Mouse (Mus musculus): Measurements from ENCODE around the gene Scn4a. TPM values are rescaled to one million over a fixed set of nuclear protein-coding genes. Genes with fewer than 3 reads are reported as not detected.
A peak's percentile ranks its signal among the peaks of the same experiment; 100 is the strongest.

Scn4a gene
- polyA plus RNA-seq, 1 experiment from 2014 or later: 0.05 TPM

DNA sequence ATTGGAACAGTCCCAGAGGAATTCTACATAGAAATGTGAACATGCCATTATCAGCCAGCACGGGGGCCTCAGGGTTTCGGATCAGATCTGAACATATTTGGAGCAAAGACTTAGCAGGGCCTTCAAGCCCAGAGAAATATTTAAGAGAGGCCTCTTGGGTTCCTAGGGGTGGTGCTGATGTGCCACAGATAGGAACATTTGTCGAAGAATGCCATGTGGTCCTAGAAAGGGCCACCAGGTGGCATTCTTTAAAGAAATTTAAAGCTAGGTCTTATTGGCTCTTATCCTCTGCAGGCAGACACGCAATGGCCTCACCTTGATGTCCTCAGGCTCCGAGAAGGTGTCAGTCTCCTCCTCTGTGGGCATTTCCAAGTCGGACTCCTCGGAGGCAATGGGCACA lies 23.4 kb downstream of the Scn4a start:
- 70% methylated on average over 7 of the region's 7 CpGs for WGBS
- ATAC-seq (ENCODE audit: low FRiP score) (no peak), DNase-seq (ENCODE audit: low spot score) (peak; percentile 13)
- no peak overlapping the region for H3K27ac ChIP-seq (ENCODE audit: low read depth, low read length)
- H3K4me2 ChIP-seq (replicated peaks; ENCODE audit: low read depth, low read length): no peak overlapping the region
- no peak overlapping the region for H3K4me3 ChIP-seq (ENCODE audit: low read depth, low read length)
- H3K36me3 ChIP-seq (ENCODE audit: control insufficient read depth, insufficient read depth, low read length): no peaks in the 10 kb centered on the region
- H3K9ac ChIP-seq (ENCODE audit: low read depth, low read length): no peak overlapping the region
- H3K4me1 ChIP-seq (replicated peaks; ENCODE audit: control insufficient read depth, insufficient read depth, low read length): no peaks in the 10 kb centered on the region
- no peaks in the 10 kb centered on the region for H3K9me3 ChIP-seq (ENCODE audit: control insufficient read depth, low read length)
- no peaks in the 10 kb centered on the region for H3K27me3 ChIP-seq (ENCODE audit: control insufficient read depth, insufficient read depth, low read length)

DNA sequence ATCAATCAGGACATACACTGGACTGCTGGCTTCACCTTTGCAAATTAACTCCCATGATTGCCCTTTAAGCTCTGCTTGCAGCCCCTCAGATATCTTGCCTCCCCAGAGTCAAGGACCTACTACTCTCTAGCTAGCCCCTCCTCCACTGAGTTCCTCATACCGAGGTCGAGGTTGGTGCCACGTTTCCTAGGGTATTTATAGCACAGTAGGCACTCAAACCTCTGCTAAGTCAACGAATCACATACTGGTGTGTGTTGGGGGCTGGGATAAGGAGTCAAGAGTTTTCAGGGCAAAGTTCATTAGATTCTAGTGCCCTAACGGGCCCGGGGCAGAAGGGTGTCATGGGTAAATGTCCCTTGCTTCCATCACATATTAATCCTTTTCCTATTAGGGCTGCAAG lies 24.0 kb downstream of the Scn4a start:
- Histone ChIP-seq H3K27me3 (ENCODE audit: control insufficient read depth, insufficient read depth, low read length) (no peaks in the 10 kb centered on the region), H3K9me3 (ENCODE audit: control insufficient read depth, low read length) (no peaks in the 10 kb centered on the region), H3K4me1 (replicated peaks; ENCODE audit: control insufficient read depth, insufficient read depth, low read length) (no peaks in the 10 kb centered on the region), H3K27ac (ENCODE audit: low read depth, low read length) (no peak overlapping the region), H3K36me3 (ENCODE audit: control insufficient read depth, insufficient read depth, low read length) (no peaks in the 10 kb centered on the region), H3K4me2 (replicated peaks; ENCODE audit: low read depth, low read length) (no peak overlapping the region), H3K4me3 (ENCODE audit: low read depth, low read length) (no peak overlapping the region), H3K9ac (ENCODE audit: low read depth, low read length) (no peak overlapping the region)
- WGBS: 84% methylated on average over 6 of the region's 6 CpGs
- ATAC-seq (ENCODE audit: low FRiP score): no peak
- DNase-seq (ENCODE audit: low spot score): no peak

GRCm38 (mm10) chr11:106328521-106328920 lies 24.6 kb downstream of the Scn4a start:
- H3K4me1 ChIP-seq (replicated peaks; ENCODE audit: control insufficient read depth, insufficient read depth, low read length): no peaks in the 10 kb centered on the region
- no peak overlapping the region for H3K4me2 ChIP-seq (replicated peaks; ENCODE audit: low read depth, low read length)
- no peak overlapping the region for H3K4me3 ChIP-seq (ENCODE audit: low read depth, low read length)
- H3K27ac ChIP-seq (ENCODE audit: low read depth, low read length): no peak overlapping the region
- no peaks in the 10 kb centered on the region for H3K9me3 ChIP-seq (ENCODE audit: control insufficient read depth, low read length)
- no peak overlapping the region for H3K9ac ChIP-seq (ENCODE audit: low read depth, low read length)
- DNase-seq (ENCODE audit: low spot score) (no peak), ATAC-seq (ENCODE audit: low FRiP score) (no peak)
- no peaks in the 10 kb centered on the region for H3K36me3 ChIP-seq (ENCODE audit: control insufficient read depth, insufficient read depth, low read length)
- no peaks in the 10 kb centered on the region for H3K27me3 ChIP-seq (ENCODE audit: control insufficient read depth, insufficient read depth, low read length)
- 65% methylated on average over 5 of the region's 5 CpGs for WGBS

DNA sequence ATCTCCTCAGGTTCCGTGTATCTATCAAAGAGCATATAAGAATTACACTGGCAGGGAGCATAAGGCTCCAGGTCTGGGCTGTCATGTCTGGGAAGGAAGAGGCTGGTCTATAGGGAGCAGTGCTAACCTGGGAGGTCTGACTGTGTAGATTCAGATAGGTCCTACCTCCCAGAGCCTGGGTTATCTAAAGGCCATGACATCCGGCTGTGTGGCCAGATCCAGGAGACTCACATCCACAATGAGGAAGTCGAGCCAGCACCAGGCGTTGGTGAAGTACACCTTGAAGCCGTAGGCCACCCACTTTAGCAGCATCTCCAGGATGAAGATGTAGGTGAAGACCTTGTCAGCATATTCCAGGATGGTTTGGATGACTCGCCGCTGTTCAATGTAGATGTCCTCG lies 26.6 kb downstream of the Scn4a start:
- Histone ChIP-seq H3K9ac (ENCODE audit: low read depth, low read length) (no peak overlapping the region), H3K27me3 (ENCODE audit: control insufficient read depth, insufficient read depth, low read length) (no peaks in the 10 kb centered on the region), H3K4me3 (ENCODE audit: low read depth, low read length) (no peak overlapping the region), H3K4me2 (replicated peaks; ENCODE audit: low read depth, low read length) (no peak overlapping the region), H3K9me3 (ENCODE audit: control insufficient read depth, low read length) (no peaks in the 10 kb centered on the region), H3K36me3 (ENCODE audit: control insufficient read depth, insufficient read depth, low read length) (no peaks in the 10 kb centered on the region), H3K4me1 (replicated peaks; ENCODE audit: control insufficient read depth, insufficient read depth, low read length) (no peaks in the 10 kb centered on the region), H3K27ac (ENCODE audit: low read depth, low read length) (no peak overlapping the region)
- ATAC-seq (ENCODE audit: low FRiP score): no peak
- no peak for DNase-seq (ENCODE audit: low spot score)
- 86% methylated on average over 8 of the region's 8 CpGs for WGBS

DNA sequence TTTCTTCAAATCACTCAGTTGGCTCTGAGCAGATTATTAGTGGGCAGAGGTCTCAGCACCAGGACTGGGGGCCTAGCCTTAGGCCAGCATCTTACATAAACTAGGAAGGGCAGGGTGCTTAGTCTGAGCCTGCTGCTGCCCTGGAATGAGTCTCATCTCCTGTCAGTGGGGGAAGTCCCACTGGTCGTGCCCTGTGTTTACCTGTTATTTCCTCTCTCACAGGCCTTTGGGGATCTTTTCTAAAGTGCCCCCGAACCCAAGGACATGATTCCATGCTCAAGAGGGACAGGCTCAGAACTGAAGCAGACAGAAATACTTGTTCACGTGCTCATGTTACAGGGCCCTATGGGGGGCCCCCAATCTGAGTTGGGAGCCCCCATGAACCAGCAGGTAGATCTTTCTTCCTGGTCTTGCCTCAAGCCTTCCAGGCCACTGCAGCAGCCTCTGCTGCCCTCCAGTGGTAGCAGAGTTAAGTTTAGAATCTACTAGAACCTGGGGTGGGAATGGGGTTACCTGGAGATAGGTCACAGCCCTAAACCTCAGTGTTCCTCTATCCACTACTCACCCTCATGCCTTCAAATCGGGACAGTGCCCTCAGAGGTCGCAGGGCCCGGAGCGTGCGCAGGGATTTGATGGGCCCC lies 27.4 kb downstream of the Scn4a start:
- ATAC-seq (ENCODE audit: low FRiP score) (no peak), DNase-seq (ENCODE audit: low spot score) (peak; percentile 61)
- Histone ChIP-seq H3K9ac (ENCODE audit: low read depth, low read length) (no peak overlapping the region), H3K4me3 (ENCODE audit: low read depth, low read length) (no peak overlapping the region), H3K4me2 (replicated peaks; ENCODE audit: low read depth, low read length) (no peak overlapping the region), H3K27me3 (ENCODE audit: control insufficient read depth, insufficient read depth, low read length) (no peaks in the 10 kb centered on the region), H3K4me1 (replicated peaks; ENCODE audit: control insufficient read depth, insufficient read depth, low read length) (no peaks in the 10 kb centered on the region), H3K9me3 (ENCODE audit: control insufficient read depth, low read length) (no peaks in the 10 kb centered on the region), H3K36me3 (ENCODE audit: control insufficient read depth, insufficient read depth, low read length) (no peaks in the 10 kb centered on the region), H3K27ac (ENCODE audit: low read depth, low read length) (no peak overlapping the region)
- 74% methylated on average over 8 of the region's 8 CpGs for WGBS

DNA sequence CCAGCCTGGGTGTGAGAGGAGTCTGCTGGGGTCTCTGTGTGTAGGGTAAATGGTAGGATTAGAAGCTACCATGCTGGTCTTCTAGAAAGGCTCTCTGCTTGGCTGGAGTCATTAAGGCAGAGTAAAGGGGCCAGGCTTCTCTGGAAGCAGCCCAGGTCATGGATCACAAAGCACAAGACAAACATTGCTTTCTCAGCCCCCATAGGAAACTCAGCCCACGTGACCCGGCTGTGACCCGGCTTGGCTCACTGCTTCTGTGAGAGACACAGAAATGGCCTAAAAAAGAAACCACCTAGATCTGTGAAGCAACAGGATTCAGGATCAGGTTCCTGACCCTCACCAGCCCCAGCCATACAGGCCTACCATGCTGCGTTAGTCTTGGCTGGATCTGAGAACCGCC lies 28.2 kb downstream of the Scn4a start:
- DNase-seq (ENCODE audit: low spot score): no peak
- Histone ChIP-seq H3K4me1 (replicated peaks; ENCODE audit: control insufficient read depth, insufficient read depth, low read length) (no peaks in the 10 kb centered on the region), H3K27me3 (ENCODE audit: control insufficient read depth, insufficient read depth, low read length) (no peaks in the 10 kb centered on the region), H3K4me3 (ENCODE audit: low read depth, low read length) (no peak overlapping the region), H3K4me2 (replicated peaks; ENCODE audit: low read depth, low read length) (no peak overlapping the region), H3K9ac (ENCODE audit: low read depth, low read length) (no peak overlapping the region), H3K27ac (ENCODE audit: low read depth, low read length) (no peak overlapping the region), H3K36me3 (ENCODE audit: control insufficient read depth, insufficient read depth, low read length) (no peaks in the 10 kb centered on the region), H3K9me3 (ENCODE audit: control insufficient read depth, low read length) (no peaks in the 10 kb centered on the region)
- no peak for ATAC-seq (ENCODE audit: low FRiP score)
- WGBS: 66% methylated on average over 5 of the region's 5 CpGs

GRCm38 (mm10) chr11:106318406-106319366 lies 34.4 kb downstream of the Scn4a start:
- DNase-seq (ENCODE audit: low spot score): no peak
- H3K4me1 ChIP-seq (replicated peaks; ENCODE audit: control insufficient read depth, insufficient read depth, low read length): no peaks in the 10 kb centered on the region
- H3K27me3 ChIP-seq (ENCODE audit: control insufficient read depth, insufficient read depth, low read length): no peaks in the 10 kb centered on the region
- no peak for ATAC-seq (ENCODE audit: low FRiP score)
- H3K9me3 ChIP-seq (ENCODE audit: control insufficient read depth, low read length): no peaks in the 10 kb centered on the region
- H3K4me2 ChIP-seq (replicated peaks; ENCODE audit: low read depth, low read length): no peak overlapping the region
- H3K36me3 ChIP-seq (ENCODE audit: control insufficient read depth, insufficient read depth, low read length): no peaks in the 10 kb centered on the region
- 80% methylated on average over 21 of the region's 21 CpGs for WGBS
- H3K27ac ChIP-seq (ENCODE audit: low read depth, low read length): no peak overlapping the region
- no peak overlapping the region for H3K4me3 ChIP-seq (ENCODE audit: low read depth, low read length)
- no peak overlapping the region for H3K9ac ChIP-seq (ENCODE audit: low read depth, low read length)

DNA sequence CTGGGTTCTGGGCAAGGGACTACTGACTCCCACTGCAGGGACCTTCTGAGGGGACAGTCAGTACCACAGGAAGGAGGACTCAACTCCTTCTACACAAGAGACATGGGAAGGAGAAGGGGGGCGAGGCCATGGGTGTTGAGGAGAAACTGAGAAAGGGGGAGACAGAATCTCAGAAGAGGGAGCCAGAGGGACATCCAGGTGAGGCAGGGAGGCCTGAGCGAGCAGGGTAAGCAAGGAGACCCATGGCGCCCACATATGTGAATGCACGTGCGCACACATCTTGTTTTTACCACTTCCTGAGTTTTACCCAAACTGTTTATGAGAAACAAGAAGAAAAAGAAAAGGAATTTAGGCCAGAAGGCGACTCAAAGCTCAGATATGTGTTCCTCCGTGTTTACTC lies 35.3 kb downstream of the Scn4a start:
- 87% methylated on average over 7 of the region's 7 CpGs for WGBS
- Histone ChIP-seq H3K9me3 (ENCODE audit: control insufficient read depth, low read length) (no peaks in the 10 kb centered on the region), H3K27ac (ENCODE audit: low read depth, low read length) (no peak overlapping the region)

GRCm38 (mm10) chr11:106316416-106316815 lies 36.7 kb downstream of the Scn4a start:
- H3K36me3 ChIP-seq (ENCODE audit: control insufficient read depth, insufficient read depth, low read length): no peaks in the 10 kb centered on the region
- DNase-seq (ENCODE audit: low spot score) (no peak), ATAC-seq (ENCODE audit: low FRiP score) (no peak)
- H3K9me3 ChIP-seq (ENCODE audit: control insufficient read depth, low read length): no peaks in the 10 kb centered on the region
- no peak overlapping the region for H3K9ac ChIP-seq (ENCODE audit: low read depth, low read length)
- H3K4me3 ChIP-seq (ENCODE audit: low read depth, low read length): no peak overlapping the region
- H3K4me2 ChIP-seq (replicated peaks; ENCODE audit: low read depth, low read length): no peak overlapping the region
- WGBS: 73% methylated on average over 1 of the region's 1 CpGs
- no peak overlapping the region for H3K27ac ChIP-seq (ENCODE audit: low read depth, low read length)
- no peaks in the 10 kb centered on the region for H3K4me1 ChIP-seq (replicated peaks; ENCODE audit: control insufficient read depth, insufficient read depth, low read length)
- no peaks in the 10 kb centered on the region for H3K27me3 ChIP-seq (ENCODE audit: control insufficient read depth, insufficient read depth, low read length)

More for the DNA sequence above, 35.3 kb downstream of the Scn4a start:
- ATAC-seq (ENCODE audit: low FRiP score) (no peak), DNase-seq (ENCODE audit: low spot score) (no peak)
- Histone ChIP-seq H3K27me3 (ENCODE audit: control insufficient read depth, insufficient read depth, low read length) (no peaks in the 10 kb centered on the region), H3K9ac (ENCODE audit: low read depth, low read length) (no peak overlapping the region), H3K36me3 (ENCODE audit: control insufficient read depth, insufficient read depth, low read length) (no peaks in the 10 kb centered on the region), H3K4me3 (ENCODE audit: low read depth, low read length) (no peak overlapping the region), H3K4me1 (replicated peaks; ENCODE audit: control insufficient read depth, insufficient read depth, low read length) (no peaks in the 10 kb centered on the region), H3K4me2 (replicated peaks; ENCODE audit: low read depth, low read length) (no peak overlapping the region)

Data from hindbrain, embryonic 11.5 days (tissue).